Mouse (Mus musculus): ENCODE measurements around the gene Senp3.

- TF ChIP-seq CTCF (IDR thresholded peaks at IDR 0.05; ENCODE audit: extremely low read depth, insufficient read length, insufficient replicate concordance, low read depth, low read length) (no peak), POLR2A (IDR thresholded peaks at IDR 0.05; ENCODE audit: low read depth, low read length) (no peak)
Observed at GRCm38 (mm10) chr11:69687061-69687460, 5.2 kb upstream of the Senp3 start.
